Mouse (Mus musculus): ENCODE data around the gene Gsg1.

The Gsg1 gene

GRCm38 (mm10) chr6:135260435-135260834 lies 6.3 kb upstream of the Gsg1 start:
- no peak for DNase-seq (ENCODE audit: low spot score in 2 of 2)

- DNase-seq (ENCODE audit: low spot score in 2 of 2): peak; percentile 81 to 87
Measured at GRCm38 (mm10) chr6:135252728-135253077, 1.4 kb downstream of the Gsg1 start.

DNA sequence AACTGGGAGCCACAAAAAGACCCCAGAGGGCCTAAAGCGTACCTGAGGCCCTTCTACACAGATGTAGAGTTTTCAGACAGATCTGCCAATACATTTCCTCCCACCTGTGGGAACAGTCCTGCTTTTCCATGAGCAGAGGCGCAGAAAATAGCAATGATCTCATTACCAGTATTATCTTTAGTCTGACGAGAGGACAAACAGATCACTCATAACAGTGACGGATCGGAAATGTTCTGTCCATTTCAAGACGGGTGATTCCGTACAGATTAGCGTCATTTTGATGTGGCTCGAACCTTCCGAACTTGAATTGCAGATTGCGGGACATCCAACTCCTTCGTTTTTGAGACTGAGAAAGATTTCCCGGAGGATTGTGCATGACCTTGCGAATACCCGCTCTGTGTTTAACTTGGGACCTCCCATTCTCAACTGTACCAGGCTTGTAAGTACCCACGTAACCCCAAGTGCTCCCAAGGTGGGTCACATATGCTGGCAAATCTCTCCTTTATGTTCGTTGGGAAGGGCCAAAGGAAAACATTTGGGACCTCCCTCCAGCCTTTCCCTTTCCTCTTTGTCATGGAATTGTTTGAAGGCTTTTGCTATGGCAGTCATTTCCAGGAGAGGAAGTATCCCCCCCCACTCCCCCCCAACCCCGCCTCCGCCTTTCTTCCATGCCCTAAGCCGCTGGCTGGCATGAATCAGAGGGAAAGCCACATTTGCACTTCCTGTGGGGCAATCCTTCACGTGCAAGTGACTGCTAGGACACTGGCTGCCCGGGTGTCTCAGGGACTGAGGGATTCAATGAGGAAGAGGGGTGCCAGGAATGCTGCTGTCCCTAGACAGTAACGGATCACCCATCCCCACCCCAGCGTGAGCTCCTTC lies 2.1 kb downstream of the Gsg1 start:
- no peak for DNase-seq (ENCODE audit: low spot score in 2 of 2)

- no peak for DNase-seq (ENCODE audit: low spot score in 2 of 2)
Measured at GRCm38 (mm10) chr6:135250926-135251699, 3.0 kb downstream of the Gsg1 start.

- peak; percentile 51 to 76 for DNase-seq (ENCODE audit: low spot score in 2 of 2)
Measured at GRCm38 (mm10) chr6:135249846-135250531, 4.2 kb downstream of the Gsg1 start.

DNA sequence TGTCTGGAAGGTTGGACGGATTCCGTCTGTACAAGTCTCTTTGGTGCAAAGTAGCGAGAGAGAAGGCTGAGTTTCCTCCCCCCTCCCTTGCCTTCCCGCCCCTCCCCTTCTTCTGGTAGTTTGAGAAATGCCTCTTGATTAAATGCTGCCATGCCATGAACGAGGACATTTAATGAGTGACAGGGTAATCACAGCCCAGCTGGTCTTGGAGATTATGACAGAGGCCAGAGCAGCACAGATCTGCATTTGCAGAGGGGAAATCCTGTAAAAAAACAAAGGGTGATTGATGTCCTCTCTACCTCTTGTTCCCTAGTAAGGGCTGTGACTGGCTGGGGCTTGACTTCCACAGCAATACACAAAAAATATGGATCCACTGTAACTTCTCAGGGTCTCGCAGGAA lies 6.3 kb downstream of the Gsg1 start:
- DNase-seq (ENCODE audit: low spot score in 2 of 2): no peak

DNA sequence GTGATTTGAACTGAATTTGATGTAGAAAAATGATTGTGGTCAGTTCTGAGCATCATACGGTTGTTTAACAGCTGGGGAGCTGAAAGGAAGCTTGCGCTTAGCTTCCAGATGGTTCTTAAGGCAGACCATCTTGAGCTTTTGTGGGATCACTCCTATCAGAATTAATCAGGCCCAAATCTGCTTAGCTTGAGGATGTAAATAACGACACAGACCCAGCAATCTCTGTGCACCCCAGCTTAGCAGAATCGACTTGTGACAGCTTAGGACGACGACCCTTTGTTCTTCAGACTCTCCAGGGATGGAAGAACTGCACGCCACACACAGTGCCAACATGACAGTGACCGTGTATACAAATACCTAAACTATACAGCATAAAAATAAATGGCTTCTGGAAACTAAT lies 8.6 kb downstream of the Gsg1 start:
- no peak for DNase-seq (ENCODE audit: low spot score in 2 of 2)

- no peak for DNase-seq (ENCODE audit: low spot score in 2 of 2)
Measured at GRCm38 (mm10) chr6:135240361-135240760, 13.8 kb downstream of the Gsg1 start.

GRCm38 (mm10) chr6:135238211-135238610 lies 15.9 kb downstream of the Gsg1 start:
- DNase-seq (ENCODE audit: low spot score in 2 of 2): no peak

- no peak for DNase-seq (ENCODE audit: low spot score in 2 of 2)
Measured at GRCm38 (mm10) chr6:135237326-135237725, 16.8 kb downstream of the Gsg1 start.

- no peak for DNase-seq (ENCODE audit: low spot score in 2 of 2)
Measured at GRCm38 (mm10) chr6:135236576-135236975, 17.6 kb downstream of the Gsg1 start.

GRCm38 (mm10) chr6:135235742-135236141 lies 18.4 kb downstream of the Gsg1 start:
- no peak for DNase-seq (ENCODE audit: low spot score in 2 of 2)

DNA sequence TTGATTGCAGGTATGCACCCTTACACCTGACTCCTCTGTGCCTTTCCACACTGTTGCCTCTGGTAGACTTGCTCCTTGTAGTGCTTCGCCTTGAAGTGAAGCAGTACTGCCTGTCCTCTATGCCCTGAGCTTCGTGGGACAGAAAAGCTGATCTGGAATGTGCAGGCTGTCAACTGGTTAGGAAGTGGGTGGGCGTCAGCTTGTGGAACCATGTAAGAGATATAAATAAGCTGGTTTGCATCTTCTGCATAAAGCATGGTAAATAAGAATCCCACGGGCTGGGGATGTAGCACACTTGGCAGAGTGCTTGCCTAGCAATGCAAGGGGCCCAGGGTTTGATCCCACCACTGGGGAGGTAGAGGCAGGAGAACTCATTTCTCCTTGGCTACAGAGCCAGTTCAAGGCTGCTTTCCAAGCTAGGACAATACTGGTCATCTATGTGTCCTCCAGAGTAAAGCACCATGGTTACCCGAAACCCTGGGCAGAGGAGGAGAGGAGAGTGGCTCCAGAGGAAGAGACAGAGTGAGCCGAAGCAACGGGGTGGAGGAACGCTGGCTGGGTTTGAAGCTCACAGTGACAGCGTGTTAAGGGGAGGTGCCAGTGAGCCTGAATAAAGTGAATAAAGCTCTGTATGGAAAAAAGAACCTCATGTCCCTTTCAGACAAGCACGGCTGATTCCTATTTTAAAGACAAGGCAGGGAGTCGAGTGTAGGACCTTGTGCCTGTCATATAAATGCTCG lies 21.5 kb downstream of the Gsg1 start:
- no peak for DNase-seq (ENCODE audit: low spot score in 2 of 2)

DNA sequence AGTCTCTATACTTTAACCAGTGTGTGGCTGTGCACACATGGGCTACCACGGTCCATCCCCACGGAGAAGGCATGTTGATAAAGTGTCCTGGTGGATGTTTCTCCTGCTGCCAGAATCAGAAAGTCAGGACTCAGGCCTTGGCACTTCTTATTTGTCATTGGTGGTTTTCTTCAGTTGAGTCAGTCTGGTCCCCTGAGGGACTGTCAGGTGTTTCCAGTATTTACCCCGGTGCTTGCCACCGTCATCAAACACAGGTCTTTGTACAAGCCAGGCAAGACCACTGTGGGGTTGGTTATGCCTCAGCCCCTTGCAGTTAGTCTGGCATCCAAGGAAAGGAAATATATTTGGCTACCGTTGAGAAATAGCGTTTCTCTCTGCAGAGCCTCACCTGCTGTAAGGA lies 23.6 kb downstream of the Gsg1 start:
- DNase-seq (ENCODE audit: low spot score in 2 of 2): no peak

GRCm38 (mm10) chr6:135228465-135228941 lies 25.6 kb downstream of the Gsg1 start:
- DNase-seq (ENCODE audit: low spot score in 2 of 2): no peak

GRCm38 (mm10) chr6:135223786-135224416 lies 30.2 kb downstream of the Gsg1 start:
- no peak for DNase-seq (ENCODE audit: low spot score in 2 of 2)

DNA sequence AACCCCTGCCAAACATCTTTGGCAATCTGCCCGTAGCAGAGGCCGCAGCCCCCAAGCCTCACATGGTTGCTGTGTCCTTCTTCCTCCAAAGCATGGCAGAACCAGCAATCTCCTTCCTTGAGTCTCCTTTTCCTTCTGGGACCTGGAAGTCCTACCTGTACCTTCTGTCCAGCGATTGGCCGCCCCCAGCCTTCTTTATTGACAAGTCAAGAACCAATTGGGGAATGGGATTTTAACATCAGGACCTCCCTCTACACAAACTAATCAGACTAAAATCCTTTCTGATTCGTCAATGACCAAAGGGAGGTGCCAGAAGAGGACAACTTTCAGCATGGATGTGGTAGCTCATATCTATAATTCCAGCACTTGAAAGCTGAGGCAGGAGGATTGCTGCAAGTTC lies 34.2 kb downstream of the Gsg1 start:
- no peak for DNase-seq (ENCODE audit: low spot score in 2 of 2)

DNA sequence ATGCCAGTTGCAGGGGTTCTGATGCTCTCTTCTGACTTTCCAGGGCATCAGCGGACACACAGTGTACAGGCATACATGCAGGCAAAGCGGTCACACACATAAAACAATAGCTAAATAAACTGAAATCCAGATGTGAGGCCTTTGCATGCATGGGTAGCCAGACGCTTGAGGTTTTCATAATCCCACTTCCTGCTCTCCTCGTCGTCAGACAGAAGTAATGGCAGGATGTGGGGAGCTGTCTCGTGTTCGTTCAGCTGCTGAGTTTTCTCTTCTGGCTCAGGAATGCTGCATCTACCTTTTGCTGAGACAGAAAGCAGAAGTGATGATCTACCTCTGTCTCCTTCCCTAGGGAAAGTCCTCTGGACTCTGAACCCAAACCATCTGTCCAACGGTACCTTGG lies 35.8 kb downstream of the Gsg1 start:
- no peak for DNase-seq (ENCODE audit: low spot score in 2 of 2)

- no peak for DNase-seq (ENCODE audit: low spot score in 2 of 2)
Measured at GRCm38 (mm10) chr6:135212666-135213065, 41.5 kb downstream of the Gsg1 start.

- no peak for DNase-seq (ENCODE audit: low spot score in 2 of 2)
Measured at GRCm38 (mm10) chr6:135211169-135211568, 43.0 kb downstream of the Gsg1 start.

DNA sequence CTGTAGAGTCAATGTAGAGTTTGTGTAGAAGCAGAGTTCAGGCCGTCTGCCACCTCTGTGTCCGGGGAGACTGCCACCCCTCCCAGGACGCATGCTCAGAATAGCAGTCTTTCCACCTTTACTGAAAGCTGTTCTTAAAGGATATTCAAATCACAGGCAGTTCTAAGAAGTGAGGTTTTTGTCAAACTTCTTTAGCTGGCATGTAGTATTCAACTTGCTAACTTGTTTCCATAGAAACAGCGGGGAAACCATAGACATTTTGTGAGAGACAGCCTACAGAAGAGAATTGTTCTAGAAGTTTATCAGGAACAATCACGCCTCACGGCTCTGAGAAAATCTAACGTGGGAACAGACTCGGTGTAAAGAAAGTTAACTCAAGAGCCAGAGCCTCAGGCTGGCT lies 47.2 kb downstream of the Gsg1 start:
- no peak for DNase-seq (ENCODE audit: low spot score in 2 of 2)
